Mouse (Mus musculus) myocyte (in vitro differentiated cells): ENCODE results near the gene Mfrp.

Experiments used
- CEBPB ChIP-seq: IDR thresholded peaks from 2 replicates; pipeline ENCODE4 v1.6.1; 2011; ENCODE audit warnings: mild to moderate bottlenecking, moderate library complexity; ENCODE audit not compliant: poor library complexity, insufficient read depth, severe bottlenecking
- E2F4 ChIP-seq: IDR thresholded peaks from one replicate; pipeline ENCODE4 v1.6.1; 2011; ENCODE audit warnings: mild to moderate bottlenecking, control low read depth, moderate library complexity; ENCODE audit not compliant: insufficient read depth
- MAX ChIP-seq: IDR thresholded peaks from one replicate; pipeline ENCODE4 v1.6.1; 2011; ENCODE audit warnings: low read depth, mild to moderate bottlenecking, control low read depth
- MYOD1 ChIP-seq, 3 experiments: IDR thresholded peaks; one replicate each; pipeline ENCODE4 v1.6.1; 2011; ENCODE audit warnings: control low read depth in 2 of 3, low read depth in 2 of 3, mild to moderate bottlenecking in 2 of 3, moderate library complexity in 1 of 3; ENCODE audit not compliant: insufficient read length in 2 of 3, control insufficient read depth in 1 of 3
- POLR2A ChIP-seq: IDR thresholded peaks from one replicate; pipeline ENCODE4 v1.6.1; 2011; ENCODE audit warnings: low read depth, mild to moderate bottlenecking, control low read depth, moderate library complexity; ENCODE audit not compliant: insufficient read length
- POLR2AphosphoS2 ChIP-seq: IDR thresholded peaks from one replicate; pipeline ENCODE4 v1.6.1; 2011; ENCODE audit warnings: low read depth, control low read depth; ENCODE audit not compliant: insufficient read length
- SRF ChIP-seq: IDR thresholded peaks from one replicate; pipeline ENCODE4 v1.6.1; 2011; ENCODE audit warnings: low read depth; ENCODE audit not compliant: control insufficient read depth, insufficient read length
- TCF3 ChIP-seq: IDR thresholded peaks from one replicate; pipeline ENCODE4 v1.6.1; 2011; ENCODE audit warnings: low read depth, control low read depth; ENCODE audit not compliant: insufficient read length

GRCm38 (mm10) chr9:44065177-44065576, 36.4 kb upstream of the Mfrp start:
- no peak for TF ChIP-seq MAX
- TF ChIP-seq E2F4 = no peak
- no peak for TF ChIP-seq POLR2A
- no peak for TF ChIP-seq SRF
- TF ChIP-seq POLR2AphosphoS2 = no peak
- TF ChIP-seq CEBPB = no peak
- no peak for TF ChIP-seq MYOD1 (IDR thresholded peaks at IDR 0.05; ENCODE audit: control insufficient read depth in 1 of 3, insufficient read length in 2 of 3, low read depth in 2 of 3)
- no peak for TF ChIP-seq TCF3
